Mouse (Mus musculus): ENCODE results near the gene Sap25. TPM values are rescaled to one million over a fixed set of nuclear protein-coding genes. Genes with fewer than 3 reads are reported as not detected.

Gene Sap25
- polyA plus RNA-seq (2016; fragmentation: Nextera tagmentation; extraction: Ambion mirVana) = 6.0 and 6.5 TPM in 2 replicates

- H3K4me3 ChIP-seq = no peak within 1 kb of the TSS
- H3K4me2 ChIP-seq = no peak within 1 kb of the TSS
- WGBS (ENCODE audit: insufficient replicate concordance) = 79% methylated on average over 19 of the region's 19 CpGs
- H3K36me3 ChIP-seq = peaks cover 66% of the 10 kb centered on the region
- 0 out of 2 replicates have a peak, but pooled peaks have one; percentile 12 for ATAC-seq
- no peaks in the 10 kb centered on the region for H3K9me3 ChIP-seq (replicated peaks)
- peaks cover 48% of the 10 kb centered on the region for H3K4me1 ChIP-seq
- H3K27me3 ChIP-seq (replicated peaks) = peaks cover 32% of the 10 kb centered on the region
- no peak within 1 kb of the TSS for H3K9ac ChIP-seq
- H3K27ac ChIP-seq = no peak within 1 kb of the TSS
Observed at GRCm38 (mm10) chr5:137641054-137641453, at the start of gene Sap25. Gene Sap25, plus strand, starts transcription at chr5:137641334.

- Histone ChIP-seq H3K27me3 (replicated peaks) (no peaks in the 10 kb centered on the region), H3K4me3 (no peak overlapping the region), H3K4me1 (peaks cover 40% of the 10 kb centered on the region), H3K27ac (no peak overlapping the region), H3K9me3 (replicated peaks) (no peaks in the 10 kb centered on the region), H3K4me2 (peak overlapping the region; percentile 63; the same call in 1 of the 2 replicates), H3K9ac (no peak overlapping the region), H3K36me3 (peaks cover 16% of the 10 kb centered on the region)
- no peak for ATAC-seq
- WGBS (ENCODE audit: insufficient replicate concordance) = 85% methylated on average over 7 of the region's 7 CpGs
Observed at GRCm38 (mm10) chr5:137595921-137596320, 45.2 kb upstream of the Sap25 start.

DNA sequence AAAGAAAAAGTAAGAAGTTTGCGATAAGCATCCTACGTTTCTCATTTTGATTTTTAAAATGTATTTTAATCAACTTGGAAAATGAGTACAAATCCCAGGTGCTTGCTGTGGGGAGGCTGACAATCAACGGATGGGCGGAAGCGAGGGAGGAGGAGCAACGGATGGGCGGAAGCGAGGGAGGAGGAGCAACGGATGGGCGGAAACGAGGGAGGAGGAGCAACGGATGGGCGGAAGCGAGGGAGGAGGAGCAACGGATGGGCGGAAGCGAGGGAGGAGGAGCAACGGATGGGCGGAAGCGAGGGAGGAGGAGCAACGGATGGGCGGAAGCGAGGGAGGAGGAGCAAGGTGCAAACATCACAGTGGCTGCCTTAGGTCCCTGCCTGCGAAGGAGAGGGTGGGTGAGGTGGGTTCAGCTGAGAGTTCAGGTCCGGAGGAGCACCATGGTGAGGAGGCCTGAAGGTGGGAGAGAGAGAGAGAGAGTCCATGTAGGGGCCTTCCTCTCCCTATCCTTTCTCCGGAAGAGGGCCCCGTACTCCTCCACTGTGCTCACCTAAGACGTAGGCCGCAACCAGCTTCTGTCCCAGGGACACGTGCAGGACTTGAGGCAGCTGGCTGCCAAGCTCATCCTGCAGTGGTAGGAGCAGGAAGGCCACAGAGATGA lies 44.4 kb upstream of the Sap25 start:
- Histone ChIP-seq H3K4me1 (peaks cover 44% of the 10 kb centered on the region), H3K4me2 (peak overlapping the region; percentile 63), H3K4me3 (peak overlapping the region; percentile 34), H3K9me3 (replicated peaks) (no peaks in the 10 kb centered on the region), H3K9ac (peak overlapping the region; percentile 33; the same call in 1 of the 2 replicates), H3K36me3 (peaks cover 16% of the 10 kb centered on the region), H3K27me3 (replicated peaks) (no peaks in the 10 kb centered on the region), H3K27ac (peak overlapping the region; percentile 76)
- ATAC-seq = no peak
- WGBS (ENCODE audit: insufficient replicate concordance) = 29% methylated on average over 30 of the region's 30 CpGs

DNA sequence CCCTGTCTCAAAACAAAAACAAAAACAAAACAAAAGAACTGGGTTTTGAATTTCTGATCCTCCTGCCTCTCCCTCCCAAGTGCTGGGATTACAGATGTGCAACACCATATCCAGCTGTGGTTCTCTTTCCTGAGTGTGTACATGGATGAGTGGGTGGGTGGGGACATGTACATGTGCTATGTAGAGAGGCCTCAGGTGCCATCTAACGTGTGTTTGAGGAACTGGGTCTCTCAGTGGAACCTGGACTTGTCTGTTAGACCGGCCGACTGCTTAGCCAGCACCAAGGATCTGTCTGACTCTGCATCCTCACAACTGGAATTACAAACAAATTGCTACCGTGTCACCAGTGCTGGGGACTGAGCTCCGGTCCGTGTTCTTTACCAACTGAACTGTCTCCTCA lies 43.5 kb upstream of the Sap25 start:
- Histone ChIP-seq H3K4me2 (peak overlapping the region; percentile 63), H3K9me3 (replicated peaks) (no peaks in the 10 kb centered on the region), H3K27ac (peak overlapping the region; percentile 76), H3K4me3 (no peak overlapping the region), H3K27me3 (replicated peaks) (no peaks in the 10 kb centered on the region), H3K9ac (no peak overlapping the region), H3K36me3 (peaks cover 16% of the 10 kb centered on the region), H3K4me1 (peaks cover 52% of the 10 kb centered on the region)
- WGBS (ENCODE audit: insufficient replicate concordance) = 70% methylated on average over 6 of the region's 6 CpGs
- ATAC-seq = no peak

DNA sequence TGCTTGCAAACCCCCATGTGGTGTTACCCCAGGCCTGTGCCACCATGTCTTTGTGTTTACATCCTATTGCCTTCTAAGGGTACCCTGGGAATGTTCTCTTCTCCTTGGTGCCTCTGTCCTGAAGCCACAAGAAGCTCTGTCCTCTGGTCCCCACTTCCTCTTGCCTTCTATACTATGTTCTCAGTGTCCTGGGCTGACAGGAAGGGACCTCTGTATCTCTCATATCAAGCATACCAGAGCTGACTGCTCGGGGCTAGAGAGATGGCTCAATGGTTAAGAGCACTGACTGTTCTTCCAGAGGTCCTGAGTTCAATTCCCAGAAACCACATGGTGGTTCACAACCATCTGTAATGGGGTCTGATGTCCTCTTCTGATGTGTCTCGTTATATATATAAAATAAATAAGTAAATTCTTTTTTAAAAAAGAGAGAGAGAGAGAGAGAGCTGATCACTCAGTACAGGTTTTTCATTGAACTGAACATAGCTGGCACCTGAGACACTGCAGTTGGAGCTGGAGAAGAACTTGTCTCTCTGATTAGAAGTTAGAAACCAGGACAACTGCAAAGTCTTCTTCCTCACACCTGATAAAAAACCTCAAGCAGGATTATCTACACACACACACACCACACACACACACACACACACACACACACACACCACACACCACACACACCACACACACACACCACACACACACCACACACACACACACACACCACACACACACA lies 42.9 kb upstream of the Sap25 start:
- Histone ChIP-seq H3K4me3 (no peak overlapping the region), H3K36me3 (peaks cover 16% of the 10 kb centered on the region), H3K9ac (no peak overlapping the region), H3K27ac (peak overlapping the region; percentile 76), H3K9me3 (replicated peaks) (no peaks in the 10 kb centered on the region), H3K27me3 (replicated peaks) (no peaks in the 10 kb centered on the region), H3K4me2 (peak overlapping the region; percentile 96), H3K4me1 (peaks cover 58% of the 10 kb centered on the region)
- no peak for ATAC-seq
- WGBS (ENCODE audit: insufficient replicate concordance) = 24% methylated on average over 2 of the region's 2 CpGs

GRCm38 (mm10) chr5:137599600-137599999 lies 41.5 kb upstream of the Sap25 start:
- WGBS (ENCODE audit: insufficient replicate concordance) = 37% methylated on average over 9 of the region's 9 CpGs
- ATAC-seq = no peak
- Histone ChIP-seq H3K9me3 (replicated peaks) (no peaks in the 10 kb centered on the region), H3K4me3 (peak overlapping the region; percentile 78), H3K27me3 (replicated peaks) (no peaks in the 10 kb centered on the region), H3K4me2 (peak overlapping the region; percentile 96), H3K4me1 (peaks cover 71% of the 10 kb centered on the region), H3K27ac (peak overlapping the region; percentile 79), H3K9ac (peak overlapping the region; percentile 85), H3K36me3 (peaks cover 16% of the 10 kb centered on the region)

DNA sequence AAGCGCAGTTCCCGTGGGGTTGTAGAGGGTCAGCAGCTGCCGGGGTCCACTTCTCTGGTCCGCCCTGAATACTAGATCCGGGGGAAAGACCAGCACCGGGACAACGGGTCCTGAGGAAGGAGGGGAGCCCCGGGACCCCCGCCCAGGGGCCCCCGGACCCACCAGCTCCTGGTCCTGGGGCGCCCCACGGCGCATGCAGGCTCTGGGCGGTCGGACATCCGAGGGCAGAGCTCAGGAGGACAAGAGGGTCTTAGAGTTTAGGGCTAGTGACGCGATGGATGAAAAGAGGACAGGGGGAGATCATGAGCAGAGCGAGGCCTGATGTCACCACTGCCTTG lies 40.9 kb upstream of the Sap25 start:
- ATAC-seq = peak; percentile 52
- Histone ChIP-seq H3K4me2 (peak overlapping the region; percentile 96), H3K36me3 (peaks cover 16% of the 10 kb centered on the region), H3K27ac (peak overlapping the region; percentile 79), H3K9ac (peak overlapping the region; percentile 85), H3K27me3 (replicated peaks) (no peaks in the 10 kb centered on the region), H3K4me3 (peak overlapping the region; percentile 78), H3K4me1 (peaks cover 78% of the 10 kb centered on the region), H3K9me3 (replicated peaks) (no peaks in the 10 kb centered on the region)
- 2% methylated on average over 19 of the region's 19 CpGs for WGBS (ENCODE audit: insufficient replicate concordance)

DNA sequence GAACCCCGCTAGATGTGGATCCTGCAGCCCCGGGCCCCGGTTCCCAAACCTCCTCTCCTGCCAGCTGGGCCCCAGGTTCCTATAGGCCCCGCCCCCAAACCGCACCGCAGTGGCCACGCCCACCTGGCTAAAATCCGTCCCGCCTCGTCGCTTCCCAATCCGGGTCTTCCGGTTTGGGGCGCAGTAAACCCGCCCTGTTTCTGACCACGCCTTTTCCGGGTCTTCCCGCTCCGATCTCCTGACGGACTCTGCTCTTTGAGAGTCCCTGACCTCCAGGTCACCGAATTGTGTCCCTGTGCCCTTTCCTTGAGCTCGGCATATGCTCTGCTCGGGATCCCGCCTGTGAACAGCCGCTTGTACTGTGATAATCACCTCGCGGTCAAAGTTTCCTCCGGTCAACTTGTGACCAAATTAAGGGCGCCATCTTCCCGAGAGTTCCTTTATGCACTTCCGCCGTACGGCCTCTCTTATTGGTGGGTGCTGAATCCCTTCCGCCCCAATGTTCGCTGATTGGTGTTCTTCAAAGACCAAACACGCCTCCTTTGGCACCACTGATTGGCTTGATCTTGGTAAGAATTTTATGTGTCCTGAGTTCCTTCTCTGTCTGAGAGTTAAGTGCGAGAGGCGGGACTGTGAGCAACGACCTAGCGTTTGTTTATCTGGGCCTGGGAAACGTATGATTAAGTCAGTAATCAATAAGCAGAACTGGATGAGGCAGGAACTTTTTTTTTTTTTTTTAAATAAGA lies 40.3 kb upstream of the Sap25 start, which contains the start of gene Mospd3:
Gene Mospd3 (minus strand): TSS at position 440 of the 746 bp plus-strand sequence.
- Histone ChIP-seq H3K4me2 (peak within 1 kb of the TSS; percentile 96), H3K4me3 (peak within 1 kb of the TSS; percentile 78), H3K9me3 (replicated peaks) (no peaks in the 10 kb centered on the region), H3K27ac (peak within 1 kb of the TSS; percentile 94), H3K27me3 (replicated peaks) (no peaks in the 10 kb centered on the region), H3K4me1 (peaks cover 83% of the 10 kb centered on the region), H3K9ac (peak within 1 kb of the TSS; percentile 85), H3K36me3 (peaks cover 20% of the 10 kb centered on the region)
- peak; percentile 94 for ATAC-seq
- WGBS (ENCODE audit: insufficient replicate concordance) = under 1% methylated on average over 41 of the region's 41 CpGs

DNA sequence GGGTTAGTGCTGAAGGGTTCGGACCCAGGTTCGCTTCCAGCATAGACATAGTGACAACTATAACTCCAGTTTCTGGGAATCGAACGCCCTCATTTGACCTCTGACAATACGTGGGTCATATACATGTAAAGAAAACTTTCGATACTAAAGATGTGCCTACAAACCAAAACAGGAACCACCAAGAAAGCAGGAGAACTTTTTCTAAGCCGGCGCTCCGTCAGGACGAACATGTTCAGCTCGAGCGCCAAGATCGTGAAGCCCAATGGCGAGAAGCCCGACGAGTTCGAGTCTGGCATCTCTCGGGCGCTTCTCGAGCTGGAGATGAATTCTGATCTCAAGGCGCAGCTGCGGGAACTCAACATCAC lies 39.8 kb upstream of the Sap25 start:
- peak overlapping the region; percentile 78 for H3K4me3 ChIP-seq
- no peaks in the 10 kb centered on the region for H3K27me3 ChIP-seq (replicated peaks)
- H3K4me1 ChIP-seq = peaks cover 87% of the 10 kb centered on the region
- H3K36me3 ChIP-seq = peaks cover 24% of the 10 kb centered on the region
- H3K27ac ChIP-seq = peak overlapping the region; percentile 94
- no peaks in the 10 kb centered on the region for H3K9me3 ChIP-seq (replicated peaks)
- under 1% methylated on average over 22 of the region's 22 CpGs for WGBS (ENCODE audit: insufficient replicate concordance)
- peak overlapping the region; percentile 96 for H3K4me2 ChIP-seq
- H3K9ac ChIP-seq = peak overlapping the region; percentile 73
- no peak for ATAC-seq

DNA sequence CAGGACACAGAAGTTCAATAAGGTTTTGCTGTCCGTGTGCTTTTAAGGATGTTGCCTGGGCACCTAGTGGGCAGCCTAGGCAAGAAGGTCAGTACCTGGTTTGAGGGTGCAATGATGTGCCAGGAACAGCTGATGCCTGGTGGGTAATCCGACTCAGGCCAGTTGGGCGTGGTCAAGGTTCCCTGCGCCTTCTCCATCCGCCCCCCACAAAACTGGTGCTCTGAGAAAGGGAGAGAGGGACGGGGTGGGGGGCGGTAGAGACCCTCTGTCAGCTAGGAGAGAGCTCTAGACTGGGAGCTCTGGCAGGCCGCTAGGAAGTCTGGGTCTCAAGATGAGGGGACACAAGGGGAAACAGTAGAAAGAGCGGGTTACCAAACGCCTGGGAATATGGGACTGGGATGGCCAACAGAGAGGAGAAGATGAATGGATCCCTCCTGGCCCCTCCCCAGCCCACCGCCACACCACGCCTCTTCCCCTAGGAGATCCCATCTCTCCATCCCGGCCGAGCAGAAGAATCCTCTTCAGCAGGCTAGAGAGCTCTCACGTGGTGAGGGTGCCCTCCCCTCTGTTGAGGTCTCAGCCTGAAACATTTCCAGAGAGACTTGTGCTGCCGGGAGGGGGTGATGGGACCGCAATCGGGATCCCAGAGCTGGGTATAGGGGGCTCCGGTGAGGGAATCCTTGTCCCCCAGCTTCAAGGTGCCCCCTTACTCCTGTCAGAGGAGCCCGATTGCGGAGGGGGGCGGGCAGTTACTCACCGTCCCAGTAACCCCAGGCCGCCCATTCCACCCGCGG lies 33.1 kb upstream of the Sap25 start:
- H3K4me3 ChIP-seq = no peak overlapping the region
- H3K4me1 ChIP-seq = peaks cover 76% of the 10 kb centered on the region
- peaks cover 20% of the 10 kb centered on the region for H3K36me3 ChIP-seq
- WGBS (ENCODE audit: insufficient replicate concordance) = 33% methylated on average over 26 of the region's 26 CpGs
- no peak for ATAC-seq
- peaks cover 30% of the 10 kb centered on the region for H3K27me3 ChIP-seq (replicated peaks)
- no peaks in the 10 kb centered on the region for H3K9me3 ChIP-seq (replicated peaks)
- H3K27ac ChIP-seq = no peak overlapping the region
- peak overlapping the region; percentile 4 for H3K4me2 ChIP-seq
- no peak overlapping the region for H3K9ac ChIP-seq

- ATAC-seq = no peak
- Histone ChIP-seq H3K27ac (no peak overlapping the region), H3K9me3 (replicated peaks) (no peaks in the 10 kb centered on the region), H3K9ac (no peak overlapping the region), H3K4me2 (peak overlapping the region; percentile 4), H3K4me3 (no peak overlapping the region), H3K36me3 (peaks cover 20% of the 10 kb centered on the region), H3K4me1 (peaks cover 76% of the 10 kb centered on the region), H3K27me3 (replicated peaks) (peaks cover 30% of the 10 kb centered on the region)
- 38% methylated on average over 23 of the region's 23 CpGs for WGBS (ENCODE audit: insufficient replicate concordance)
Observed at GRCm38 (mm10) chr5:137608654-137609190, 32.4 kb upstream of the Sap25 start.
